Mouse (Mus musculus) thymus, adult 2 months (tissue): ENCODE results near the gene Abl2. TPM values are rescaled to one million over a fixed set of nuclear protein-coding genes. Genes with fewer than 3 reads are reported as not detected.

ENCODE experiments used
- DNase-seq: peaks from one replicate; pipeline ENCODE4 v3.0.0; 2021
- H3K27ac ChIP-seq: fragments of 200-500 bp; 2 replicates; pipeline ENCODE4 v1.5.1; 2012; ENCODE audit warnings: low read length, control low read depth; ENCODE audit not compliant: control insufficient read depth, insufficient read depth
- H3K27me3 ChIP-seq: fragments of 200-500 bp; 2 replicates; pipeline ENCODE4 v1.6.1; 2012; ENCODE audit warnings: mild to moderate bottlenecking, low read length, moderate library complexity, mixed read lengths; ENCODE audit not compliant: control insufficient read depth, insufficient read depth
- H3K36me3 ChIP-seq: fragments of 200-500 bp; 2 replicates; pipeline ENCODE4 v1.6.1; 2012; ENCODE audit warnings: mild to moderate bottlenecking, low read length, moderate library complexity; ENCODE audit not compliant: control insufficient read depth, insufficient read depth
- H3K4me1 ChIP-seq: fragments of 200-500 bp; replicated peaks from 2 replicates; pipeline ENCODE4 v1.6.1; 2012; ENCODE audit warnings: low read length; ENCODE audit not compliant: control insufficient read depth, insufficient read depth
- H3K4me3 ChIP-seq: fragments of 200-500 bp; 2 replicates; pipeline ENCODE4 v1.5.1; 2012; ENCODE audit warnings: mild to moderate bottlenecking, low read length, control low read depth, moderate library complexity; ENCODE audit not compliant: control insufficient read depth, insufficient read depth
- CTCF ChIP-seq: fragments of 200-500 bp; IDR thresholded peaks from 2 replicates; pipeline ENCODE4 v1.5.1; 2012; ENCODE audit warnings: mild to moderate bottlenecking, control low read depth, low read length, moderate library complexity, borderline replicate concordance; ENCODE audit not compliant: control insufficient read depth, poor library complexity, insufficient read depth; ENCODE audit errors: extremely low read depth
- POLR2A ChIP-seq: fragments of 200-500 bp; IDR thresholded peaks from 2 replicates; pipeline ENCODE4 v1.6.1; 2012; ENCODE audit warnings: mild to moderate bottlenecking, low read length, control low read depth, moderate library complexity; ENCODE audit not compliant: control insufficient read depth, poor library complexity, insufficient read depth; ENCODE audit errors: extremely low read depth
- WGBS: fragments of 180-500 bp; shearing (Covaris S2); methylation state at CpG from one replicate; pipeline ENCODE4 v1.1.7; 2018; 5-methylcytosine and 5-hydroxymethylcytosine counted together
- polyA plus RNA-seq: library from polyadenylated mRNA; depleted of rRNA; stranded (reverse); fragments of >200 nt; gene quantifications from 2 replicates; pipeline ENCODE4 v1.2.3, GENCODE M21; 2012

Gene Abl2
- polyA plus RNA-seq, 1 experiment, result 18.7 TPM

GRCm38 (mm10) chr1:156629984-156630383, 71.4 kb downstream of the Abl2 start:
- no peak for TF ChIP-seq POLR2A
- Histone ChIP-seq H3K4me3 (no peak overlapping the region), H3K36me3 (peaks cover 48% of the 10 kb centered on the region), H3K27ac (no peak overlapping the region), H3K27me3 (no peaks in the 10 kb centered on the region), H3K4me1 (no peaks in the 10 kb centered on the region)
- no peak for DNase-seq
- WGBS, result 97% methylated on average over 8 of the region's 8 CpGs

GRCm38 (mm10) chr1:156630965-156631364, 72.4 kb downstream of the Abl2 start:
- Histone ChIP-seq H3K4me3 (no peak overlapping the region), H3K4me1 (no peaks in the 10 kb centered on the region), H3K27ac (no peak overlapping the region), H3K36me3 (peaks cover 56% of the 10 kb centered on the region), H3K27me3 (no peaks in the 10 kb centered on the region)
- DNase-seq, result peak; percentile 40
- TF ChIP-seq CTCF, result no peak
- TF ChIP-seq POLR2A, result no peak

- Histone ChIP-seq H3K36me3 (peaks cover 56% of the 10 kb centered on the region), H3K4me1 (no peaks in the 10 kb centered on the region), H3K4me3 (no peak overlapping the region), H3K27me3 (no peaks in the 10 kb centered on the region), H3K27ac (no peak overlapping the region)
- peak; percentile 25 for DNase-seq
- 0 out of 2 replicates have a peak, but pooled peaks have one; percentile 25 for TF ChIP-seq CTCF
- TF ChIP-seq POLR2A, result no peak
- 84% methylated on average over 10 of the region's 10 CpGs for WGBS
Observed at GRCm38 (mm10) chr1:156633095-156633494, 74.5 kb downstream of the Abl2 start.

- H3K4me3 ChIP-seq, result no peak overlapping the region
- H3K27ac ChIP-seq, result no peak overlapping the region
- TF ChIP-seq CTCF (no peak), POLR2A (no peak)
- DNase-seq, result no peak
- no peaks in the 10 kb centered on the region for H3K27me3 ChIP-seq
- no peaks in the 10 kb centered on the region for H3K4me1 ChIP-seq
- H3K36me3 ChIP-seq, result peaks cover 50% of the 10 kb centered on the region
- WGBS, result 91% methylated on average over 2 of the region's 2 CpGs
Observed at GRCm38 (mm10) chr1:156635148-156635547, 76.6 kb downstream of the Abl2 start.

- TF ChIP-seq POLR2A, result no peak
- Histone ChIP-seq H3K4me3 (no peak overlapping the region), H3K27ac (no peak overlapping the region), H3K4me1 (no peaks in the 10 kb centered on the region), H3K36me3 (peaks cover 27% of the 10 kb centered on the region), H3K27me3 (no peaks in the 10 kb centered on the region)
- WGBS, result 98% methylated on average over 5 of the region's 5 CpGs
- no peak for DNase-seq
Observed at GRCm38 (mm10) chr1:156639455-156639854, 80.9 kb downstream of the Abl2 start.

GRCm38 (mm10) chr1:156640577-156640976, 82.0 kb downstream of the Abl2 start:
- Histone ChIP-seq H3K4me3 (no peak overlapping the region), H3K36me3 (peaks cover 17% of the 10 kb centered on the region), H3K27me3 (no peaks in the 10 kb centered on the region), H3K4me1 (no peaks in the 10 kb centered on the region), H3K27ac (no peak overlapping the region)
- no peak for TF ChIP-seq POLR2A
- no peak for TF ChIP-seq CTCF
- 91% methylated on average over 4 of the region's 4 CpGs for WGBS
- no peak for DNase-seq

GRCm38 (mm10) chr1:156641808-156642207, 83.2 kb downstream of the Abl2 start:
- DNase-seq, result no peak
- no peak overlapping the region for H3K27ac ChIP-seq
- no peak for TF ChIP-seq CTCF
- no peak for TF ChIP-seq POLR2A
- H3K36me3 ChIP-seq, result peaks cover 15% of the 10 kb centered on the region
- 94% methylated on average over 10 of the region's 10 CpGs for WGBS
- H3K4me1 ChIP-seq, result no peaks in the 10 kb centered on the region
- H3K4me3 ChIP-seq, result no peak overlapping the region
- no peaks in the 10 kb centered on the region for H3K27me3 ChIP-seq
